Mouse (Mus musculus): ENCODE data around the gene Gon7.
A peak's percentile ranks its signal among the peaks of the same experiment; 100 is the strongest.

Gon7 gene

GRCm38 (mm10) chr12:102757689-102758402 is at the start of gene Gon7, which contains the start of the genes Gm28051 and Ubr7:
TSS of gene Gon7 (minus strand) at chr12:102757803.
TSS of gene Gm28051 (minus strand) at chr12:102757765.
TSS of gene Ubr7 (plus strand) at chr12:102757967.
- DNase-seq (ENCODE audit: low spot score): peak; percentile 97

DNA sequence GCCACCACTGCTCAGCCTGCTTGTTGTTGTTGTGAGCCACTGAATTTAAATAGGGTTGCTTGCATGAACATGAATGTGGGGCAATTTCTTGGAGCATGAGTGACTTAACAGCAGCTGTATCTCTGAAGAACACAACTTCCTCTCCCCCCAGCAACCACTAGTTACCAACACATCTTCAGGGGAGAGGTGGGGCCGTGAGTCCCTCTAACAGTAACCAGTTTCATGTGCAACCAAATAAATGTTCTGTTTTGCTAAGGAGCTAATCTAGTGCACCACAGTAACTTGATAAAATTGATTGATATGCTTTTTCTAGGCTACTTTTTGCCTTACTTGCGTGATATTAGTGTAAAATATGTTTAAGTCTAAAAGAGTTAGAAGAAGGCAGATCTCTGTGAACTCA is 41.9 kb upstream of the Gon7 start:
- DNase-seq (ENCODE audit: low spot score): no peak

DNA sequence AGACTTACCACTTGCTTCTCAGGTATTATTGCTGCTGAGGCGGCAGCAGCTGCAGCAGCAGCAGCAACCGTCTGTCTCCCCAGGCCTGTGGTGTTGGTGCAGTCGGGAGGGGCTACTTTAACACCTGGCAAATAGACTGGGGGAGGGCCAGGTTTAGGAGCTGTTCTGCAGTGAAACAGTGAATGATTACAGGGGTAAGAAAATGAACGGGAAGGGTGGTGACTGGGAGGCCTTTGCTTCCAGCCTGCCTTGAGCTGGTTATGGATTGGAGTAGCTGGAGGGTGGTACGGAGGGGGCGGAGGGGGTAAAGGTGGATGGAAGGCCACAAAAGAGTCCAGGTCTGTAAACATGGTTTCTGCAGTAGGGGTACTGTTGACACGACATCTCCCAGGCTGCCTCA is 30.3 kb upstream of the Gon7 start:
- DNase-seq (ENCODE audit: low spot score): no peak

DNA sequence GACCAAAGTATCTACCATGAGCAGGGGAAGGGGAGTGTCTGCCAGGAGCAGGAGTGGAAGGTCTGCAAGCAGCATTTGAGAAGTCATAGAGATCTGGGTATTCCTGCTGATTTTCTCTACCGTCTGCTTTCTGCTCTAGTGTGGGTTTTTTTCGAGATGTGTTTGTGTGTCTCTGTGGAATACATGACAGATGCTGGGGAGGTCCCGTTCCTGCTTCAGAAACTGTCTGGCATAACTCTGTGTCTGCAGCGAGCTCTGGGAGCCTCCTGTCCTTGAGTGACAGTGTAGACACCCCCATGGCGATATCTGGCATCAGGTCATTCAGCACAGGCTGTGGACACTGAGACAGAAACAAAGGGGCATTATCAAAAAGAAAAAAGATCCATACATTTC is 28.0 kb upstream of the Gon7 start:
- DNase-seq (ENCODE audit: low spot score): no peak

GRCm38 (mm10) chr12:102784899-102785592 is 27.4 kb upstream of the Gon7 start:
- no peak for DNase-seq (ENCODE audit: low spot score)

GRCm38 (mm10) chr12:102782841-102783240 is 25.2 kb upstream of the Gon7 start:
- no peak for DNase-seq (ENCODE audit: low spot score)

- peak; percentile 50 for DNase-seq (ENCODE audit: low spot score)
Measured at GRCm38 (mm10) chr12:102779452-102779851, 21.8 kb upstream of the Gon7 start.

GRCm38 (mm10) chr12:102778151-102778550 is 20.5 kb upstream of the Gon7 start:
- no peak for DNase-seq (ENCODE audit: low spot score)

DNA sequence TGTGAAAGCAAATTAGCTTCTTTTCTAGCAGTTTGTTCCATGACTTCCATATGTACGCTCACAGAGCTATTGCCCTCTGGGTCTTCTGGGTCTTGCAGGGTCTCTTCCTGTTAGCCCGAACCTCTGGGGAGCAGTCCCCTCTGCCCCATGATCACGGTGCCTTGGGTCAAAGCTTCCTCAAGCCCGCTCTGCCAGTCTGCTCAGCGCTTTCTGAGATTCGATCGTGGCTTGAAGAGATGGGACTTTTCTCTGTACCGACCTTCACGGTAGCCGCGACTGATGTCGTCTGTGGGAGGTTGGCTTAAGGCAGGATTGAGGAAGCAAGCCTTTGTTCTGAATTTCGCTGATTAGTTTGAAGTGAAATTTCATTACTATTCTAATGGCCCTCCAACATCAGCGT is 18.4 kb upstream of the Gon7 start:
- DNase-seq (ENCODE audit: low spot score): no peak

DNA sequence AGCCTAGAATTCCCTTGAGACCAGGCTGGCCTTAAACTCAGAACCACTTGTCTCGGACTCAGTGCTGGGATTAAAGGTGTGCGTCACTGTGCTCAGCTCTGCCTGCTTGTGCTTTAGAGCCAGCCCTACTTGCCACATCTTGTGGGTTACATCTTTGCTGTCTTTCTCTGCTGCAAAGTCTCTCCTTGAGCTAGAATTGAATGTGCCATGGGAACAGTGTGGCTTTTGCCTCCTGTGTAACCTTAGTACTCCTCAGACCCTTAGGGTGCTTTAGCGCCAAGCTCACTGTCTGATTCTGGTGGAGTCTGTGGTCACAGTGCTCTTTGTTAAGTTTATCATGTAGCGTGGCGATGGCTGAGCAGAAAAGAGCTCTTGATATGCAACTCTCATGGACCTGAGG is 15.1 kb upstream of the Gon7 start:
- no peak for DNase-seq (ENCODE audit: low spot score)

DNA sequence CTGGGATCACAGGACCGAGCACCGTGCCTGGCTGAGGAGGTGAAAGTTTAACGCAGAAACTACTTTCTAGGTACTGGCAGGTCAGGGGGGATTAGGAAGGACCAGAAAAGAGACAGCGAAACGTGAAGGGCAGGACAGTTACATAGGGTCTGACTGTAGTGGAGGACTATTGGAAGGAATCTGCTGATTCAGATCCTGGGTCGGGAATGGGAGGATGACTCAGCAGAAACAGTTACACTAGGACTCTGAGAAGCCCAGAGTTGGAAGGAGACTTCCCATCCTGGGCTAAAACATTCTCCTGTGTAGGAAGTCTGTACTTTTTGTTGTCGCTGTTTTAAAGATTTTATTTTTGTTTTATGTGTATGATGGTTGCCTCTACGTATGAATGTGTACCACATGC is 14.0 kb upstream of the Gon7 start:
- DNase-seq (ENCODE audit: low spot score): no peak

- no peak for DNase-seq (ENCODE audit: low spot score)
Measured at GRCm38 (mm10) chr12:102769000-102769399, 11.4 kb upstream of the Gon7 start.

DNA sequence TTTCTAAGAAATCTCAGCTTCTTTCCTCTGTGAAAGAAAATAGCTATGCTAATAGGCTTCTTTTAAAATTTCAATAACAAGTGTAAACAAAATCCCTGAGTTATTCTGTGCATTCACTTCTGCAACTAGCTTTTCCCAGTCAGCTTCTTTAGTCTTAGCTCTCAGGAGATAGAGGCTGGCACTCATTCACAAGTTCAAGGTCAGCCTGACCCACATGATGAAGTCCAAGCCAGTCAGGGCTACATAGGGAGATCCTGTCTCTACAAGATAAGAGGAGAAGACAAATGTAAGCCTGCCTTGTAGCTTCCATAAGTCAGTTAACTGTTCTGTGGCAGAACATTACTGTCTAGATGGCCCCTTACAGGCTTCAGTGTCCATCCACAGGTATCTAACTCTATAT is 6.1 kb upstream of the Gon7 start:
- no peak for DNase-seq (ENCODE audit: low spot score)

- no peak for DNase-seq (ENCODE audit: low spot score)
Measured at GRCm38 (mm10) chr12:102761668-102762067, 4.1 kb upstream of the Gon7 start.

DNA sequence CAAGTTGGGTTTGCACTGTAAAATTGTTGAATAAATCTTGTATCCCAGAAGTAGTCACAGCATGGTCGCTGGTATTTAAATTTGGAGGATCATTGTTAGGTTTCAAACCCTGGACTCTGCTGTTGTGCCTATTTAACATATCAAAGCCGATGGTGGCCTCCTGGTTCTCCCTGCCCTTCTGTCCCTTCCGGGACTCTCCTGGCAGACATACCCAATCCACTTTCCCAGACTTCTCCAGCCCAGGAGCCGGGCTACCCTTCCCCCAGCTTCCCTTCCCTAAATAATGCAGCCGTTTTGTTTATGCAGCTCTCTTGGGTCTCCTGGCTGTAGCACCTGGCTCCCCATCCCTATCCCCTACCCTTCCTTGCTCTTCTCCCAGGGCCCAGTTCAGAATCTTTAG is 1.3 kb upstream of the Gon7 start:
- no peak for DNase-seq (ENCODE audit: low spot score)

- no peak for DNase-seq (ENCODE audit: low spot score)
Measured at GRCm38 (mm10) chr12:102758403-102758756, 777 bp upstream of the Gon7 start, which contains the start of gene Gm20604. TSS of gene Gm20604 (minus strand) at chr12:102758672.

DNA sequence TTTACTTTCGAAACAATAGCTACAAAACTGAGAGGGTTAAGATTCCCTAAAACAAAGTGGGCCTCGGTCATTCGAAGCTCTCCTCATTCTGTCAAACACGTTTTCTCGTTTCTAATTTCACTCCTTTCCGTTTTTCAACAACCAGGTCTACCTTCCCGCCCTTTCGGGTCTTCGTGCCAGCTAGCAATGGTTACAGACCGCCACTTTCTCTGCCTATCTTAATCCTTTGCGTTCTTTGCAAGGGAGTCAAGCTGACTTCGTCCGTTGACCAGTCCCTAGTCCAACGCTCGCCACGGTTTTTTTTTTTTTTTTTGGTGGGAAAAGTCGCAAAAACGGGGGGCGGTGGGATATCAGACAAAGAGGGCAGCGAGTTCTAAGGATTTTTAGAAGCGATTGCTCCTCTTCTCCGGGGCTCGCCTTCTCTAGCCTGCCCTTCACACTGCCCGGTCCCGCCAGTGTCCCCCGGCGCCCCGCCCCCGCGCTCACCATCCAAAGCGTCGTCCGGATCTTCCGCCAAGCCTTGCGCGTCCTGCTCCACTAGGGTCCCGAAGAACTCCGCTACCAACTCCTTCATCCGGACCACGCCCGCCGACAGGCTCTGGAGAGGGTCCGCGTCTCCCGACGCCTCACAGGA is 431 bp downstream of the Gon7 start:
- peak; percentile 93 for DNase-seq (ENCODE audit: low spot score)

DNA sequence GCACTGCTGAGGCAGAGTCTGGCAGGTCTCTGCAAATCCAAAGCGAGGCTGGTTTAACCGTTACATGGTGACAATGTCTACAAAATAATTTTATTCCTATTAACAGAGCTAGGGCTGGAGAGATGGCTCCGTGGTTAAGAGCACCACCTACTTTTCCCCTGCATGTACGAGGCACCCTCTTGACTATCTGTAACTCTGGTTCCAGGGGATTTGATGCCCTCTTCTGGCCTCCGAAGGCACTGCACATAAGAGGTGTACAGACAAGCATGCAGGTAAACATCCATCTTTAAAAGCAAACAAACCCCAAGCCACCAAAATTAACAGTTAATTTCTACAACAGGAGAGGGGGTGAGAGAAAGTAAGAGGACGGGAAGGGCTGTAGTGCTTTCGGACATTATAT is 1.3 kb downstream of the Gon7 start:
- peak; percentile 53 for DNase-seq (ENCODE audit: low spot score)

GRCm38 (mm10) chr12:102748256-102748655 is 9.3 kb downstream of the Gon7 start:
- no peak for DNase-seq (ENCODE audit: low spot score)

GRCm38 (mm10) chr12:102744839-102745238 is 12.8 kb downstream of the Gon7 start:
- no peak for DNase-seq (ENCODE audit: low spot score)

- peak; percentile 89 for DNase-seq (ENCODE audit: low spot score)
Measured at GRCm38 (mm10) chr12:102743589-102744574, 13.7 kb downstream of the Gon7 start, which contains the start of the genes Moap1 and Tmem251. TSS of gene Moap1 (minus strand) at chr12:102743661. TSS of gene Tmem251 (plus strand) at chr12:102743762.

Data from testis, postnatal 10 days (tissue).